Mouse (Mus musculus) spleen, adult 2 months (tissue): Measurements from ENCODE around the gene Slc35f3. TPM values are rescaled to one million over a fixed set of nuclear protein-coding genes. Genes with fewer than 3 reads are reported as not detected.

Experiments
- DNase-seq, 2 experiments: peaks; one replicate each; pipeline versions ENCODE4 v3.0.0 to v3.0.0-alpha.2; 2012 to 2021; ENCODE audit warnings: low spot score in 2 of 2, low read depth in 1 of 2
- H3K27ac ChIP-seq: fragments of 200-500 bp; 2 replicates; pipeline ENCODE4 v1.5.1; 2012; ENCODE audit warnings: low read length, inconsistent platforms; ENCODE audit not compliant: insufficient read depth
- H3K27me3 ChIP-seq: fragments of 200-500 bp; 2 replicates; pipeline ENCODE4 v1.6.1; 2012; ENCODE audit warnings: mild to moderate bottlenecking, moderate library complexity, low read length, inconsistent platforms; ENCODE audit not compliant: control insufficient read depth, insufficient read depth
- H3K36me3 ChIP-seq: fragments of 200-500 bp; 2 replicates; pipeline ENCODE4 v1.6.1; 2012; ENCODE audit warnings: mild to moderate bottlenecking, low read length, inconsistent platforms; ENCODE audit not compliant: control insufficient read depth, insufficient read depth
- H3K4me1 ChIP-seq: fragments of 200-500 bp; 2 replicates; pipeline ENCODE4 v1.6.1; 2011; ENCODE audit warnings: inconsistent platforms; ENCODE audit not compliant: control insufficient read depth, insufficient read depth, insufficient read length
- H3K4me3 ChIP-seq: fragments of 200-500 bp; 2 replicates; pipeline ENCODE4 v1.5.1; 2011; ENCODE audit warnings: mild to moderate bottlenecking, inconsistent platforms; ENCODE audit not compliant: insufficient read depth, insufficient read length; ENCODE audit errors: extremely low read depth
- CTCF ChIP-seq: fragments of 200-500 bp; IDR thresholded peaks from 2 replicates; pipeline ENCODE4 v1.5.1; 2011; ENCODE audit warnings: mild to moderate bottlenecking, inconsistent platforms; ENCODE audit not compliant: insufficient read depth, insufficient read length, insufficient replicate concordance; ENCODE audit errors: extremely low read depth
- POLR2A ChIP-seq: fragments of 200-500 bp; IDR thresholded peaks from 2 replicates; pipeline ENCODE4 v1.6.1; 2011; ENCODE audit warnings: low read depth, low read length, inconsistent platforms
- WGBS: fragments of 180-500 bp; shearing (Covaris S2); methylation state at CpG from one replicate; pipeline ENCODE4 v1.1.7; 2018; 5-methylcytosine and 5-hydroxymethylcytosine counted together
- polyA plus RNA-seq: library from polyadenylated mRNA; depleted of rRNA; stranded (reverse); fragments of >200 nt; gene quantifications from 2 replicates; pipeline ENCODE4 v1.2.3, GENCODE M21; 2012

Slc35f3 gene
- polyA plus RNA-seq, 1 experiment = not detected

GRCm38 (mm10) chr8:126353259-126353658 is 54.9 kb downstream of the Slc35f3 start:
- no peaks in the 10 kb centered on the region for H3K27me3 ChIP-seq
- 70% methylated on average over 1 of the region's 1 CpGs for WGBS
- H3K4me3 ChIP-seq = no peak overlapping the region
- no peaks in the 10 kb centered on the region for H3K36me3 ChIP-seq
- no peak for DNase-seq
- no peak overlapping the region for H3K27ac ChIP-seq
- no peaks in the 10 kb centered on the region for H3K4me1 ChIP-seq
- no peak for TF ChIP-seq POLR2A
- no peak for TF ChIP-seq CTCF

GRCm38 (mm10) chr8:126357946-126358345 is 59.6 kb downstream of the Slc35f3 start:
- Histone ChIP-seq H3K27ac (no peak overlapping the region), H3K4me1 (no peaks in the 10 kb centered on the region), H3K36me3 (no peaks in the 10 kb centered on the region), H3K4me3 (no peak overlapping the region), H3K27me3 (no peaks in the 10 kb centered on the region)
- WGBS = 48% methylated on average over 3 of the region's 3 CpGs
- DNase-seq = no peak
- TF ChIP-seq CTCF (no peak), POLR2A (no peak)

GRCm38 (mm10) chr8:126359296-126359695 is 60.9 kb downstream of the Slc35f3 start:
- DNase-seq = no peak
- Histone ChIP-seq H3K4me1 (no peaks in the 10 kb centered on the region), H3K36me3 (no peaks in the 10 kb centered on the region), H3K27me3 (no peaks in the 10 kb centered on the region), H3K4me3 (no peak overlapping the region), H3K27ac (no peak overlapping the region)
- no peak for TF ChIP-seq CTCF
- TF ChIP-seq POLR2A = no peak
- 79% methylated on average over 6 of the region's 6 CpGs for WGBS

- no peak overlapping the region for H3K4me3 ChIP-seq
- no peaks in the 10 kb centered on the region for H3K36me3 ChIP-seq
- DNase-seq = no peak
- no peaks in the 10 kb centered on the region for H3K27me3 ChIP-seq
- no peak overlapping the region for H3K27ac ChIP-seq
- TF ChIP-seq POLR2A (no peak), CTCF (no peak)
- H3K4me1 ChIP-seq = no peaks in the 10 kb centered on the region
- 42% methylated on average over 11 of the region's 11 CpGs for WGBS
These were observed 61.7 kb downstream of the Slc35f3 start for GRCm38 (mm10) chr8:126360106-126360505.

- H3K36me3 ChIP-seq = no peaks in the 10 kb centered on the region
- WGBS = 78% methylated on average over 5 of the region's 5 CpGs
- TF ChIP-seq CTCF = no peak
- no peak for TF ChIP-seq POLR2A
- no peaks in the 10 kb centered on the region for H3K4me1 ChIP-seq
- no peak overlapping the region for H3K27ac ChIP-seq
- DNase-seq = no peak
- no peaks in the 10 kb centered on the region for H3K27me3 ChIP-seq
- no peak overlapping the region for H3K4me3 ChIP-seq
These were observed 62.3 kb downstream of the Slc35f3 start for GRCm38 (mm10) chr8:126360701-126361100.

- Histone ChIP-seq H3K4me3 (no peak overlapping the region), H3K27me3 (no peaks in the 10 kb centered on the region), H3K36me3 (no peaks in the 10 kb centered on the region), H3K27ac (no peak overlapping the region), H3K4me1 (no peaks in the 10 kb centered on the region)
- DNase-seq = no peak
- WGBS = 58% methylated on average over 3 of the region's 3 CpGs
- TF ChIP-seq POLR2A = no peak
- no peak for TF ChIP-seq CTCF
These were observed 67.9 kb downstream of the Slc35f3 start for GRCm38 (mm10) chr8:126366251-126366650.

GRCm38 (mm10) chr8:126368349-126369054 is 70.1 kb downstream of the Slc35f3 start:
- DNase-seq = no peak
- Histone ChIP-seq H3K4me1 (no peaks in the 10 kb centered on the region), H3K36me3 (no peaks in the 10 kb centered on the region), H3K4me3 (no peak overlapping the region), H3K27me3 (no peaks in the 10 kb centered on the region), H3K27ac (no peak overlapping the region)
- no peak for TF ChIP-seq CTCF
- TF ChIP-seq POLR2A = no peak
- WGBS = 88% methylated on average over 10 of the region's 10 CpGs
